Mouse (Mus musculus): ENCODE results near the gene Gm11634.
"Not testable (repeated sequence)": the region's sequence is repeated elsewhere in the genome, so short reads cannot be mapped to it uniquely, and the experiment has no call there.

- TF ChIP-seq CTCF (IDR thresholded peaks at IDR 0.05; ENCODE audit: low read depth, low read length); POLR2A (IDR thresholded peaks at IDR 0.05; ENCODE audit: borderline replicate concordance, low read depth, low read length): not testable (repeated sequence)
These were observed 8.1 kb upstream of the Gm11634 start for GRCm38 (mm10) chr11:101607134-101607533.
